Mouse (Mus musculus) lung, embryonic 16.5 days (tissue): ENCODE measurements around the gene Trit1. TPM values are rescaled to one million over a fixed set of nuclear protein-coding genes. Genes with fewer than 3 reads are reported as not detected.

ENCODE experiments used
- ATAC-seq: fragments of 200-750 bp; cut with Nextera tagmentation; 2 replicates; pipeline ENCODE4 v1.8.0; 2017; ENCODE audit warnings: low read depth, mild to moderate bottlenecking, moderate library complexity
- H3K27ac ChIP-seq: fragments of 300-500 bp; sonication (generic); 2 replicates; pipeline ENCODE4 v1.5.1; 2014; ENCODE audit warnings: mild to moderate bottlenecking, control low read depth, low read length
- H3K27me3 ChIP-seq: fragments of 300-500 bp; sonication (generic); 2 replicates; pipeline ENCODE4 v1.6.1; 2014; ENCODE audit warnings: low read depth, low read length, mixed read lengths; ENCODE audit not compliant: control insufficient read depth, insufficient read depth
- H3K36me3 ChIP-seq: fragments of 300-500 bp; sonication (generic); 2 replicates; pipeline ENCODE4 v1.6.1; 2014; ENCODE audit warnings: low read length; ENCODE audit not compliant: control insufficient read depth, insufficient read depth
- H3K4me1 ChIP-seq: fragments of 300-500 bp; sonication (generic); replicated peaks from 2 replicates; pipeline ENCODE4 v1.6.1; 2014; ENCODE audit warnings: low read length, mixed read lengths; ENCODE audit not compliant: control insufficient read depth, insufficient read depth
- H3K4me2 ChIP-seq: fragments of 300-500 bp; sonication (generic); 2 replicates; pipeline ENCODE4 v1.6.1; 2014; ENCODE audit warnings: low read depth, low read length, control low read depth
- H3K4me3 ChIP-seq: fragments of 300-500 bp; sonication (generic); 2 replicates; pipeline ENCODE4 v1.5.1; 2014; ENCODE audit warnings: mild to moderate bottlenecking, low read length, control low read depth
- H3K9ac ChIP-seq: fragments of 300-500 bp; sonication (generic); 2 replicates; pipeline ENCODE4 v1.6.1; 2014; ENCODE audit warnings: low read length, control low read depth
- H3K9me3 ChIP-seq: fragments of 300-500 bp; sonication (generic); 2 replicates; pipeline ENCODE4 v1.6.1; 2016; ENCODE audit warnings: low read length; ENCODE audit not compliant: control insufficient read depth
- whole genome bisulfite sequencing: fragments of 180-500 bp; shearing (Covaris S2); extraction: QIAGEN DNeasy Blood & Tissue Kit; methylation state at CpG from one replicate; pipeline ENCODE4 v1.1.7; 2014; 5-methylcytosine and 5-hydroxymethylcytosine counted together
- polyA plus RNA-seq: library from polyadenylated mRNA; unstranded; fragments of >200 nt; fragmentation: Nextera tagmentation; extraction: Ambion mirVana; gene quantifications from 2 replicates; pipeline ENCODE4 v1.2.1, GENCODE M21; 2015

Gene Trit1
- polyA plus RNA-seq, 1 experiment from 2014 or later: 17.4 TPM

DNA sequence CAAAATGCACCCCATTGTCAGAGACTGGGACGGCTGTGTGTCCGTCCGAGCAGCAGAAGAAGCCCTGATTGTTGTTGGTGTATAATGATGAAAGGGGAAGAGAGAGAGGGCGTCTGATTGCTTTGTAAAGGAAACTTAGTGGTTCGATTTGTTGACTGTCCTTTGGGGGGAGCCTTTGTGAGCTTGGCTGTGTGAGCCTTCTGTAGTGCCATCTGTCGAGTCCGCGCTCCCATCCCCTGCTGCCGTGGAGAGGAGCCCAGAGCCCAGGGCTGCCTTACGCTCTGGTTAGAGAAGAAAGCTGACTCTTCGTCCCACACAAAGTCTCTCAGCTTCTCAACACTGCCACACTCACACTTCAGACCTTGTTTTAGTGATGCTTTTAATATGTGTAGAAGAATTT is 36.8 kb downstream of the Trit1 start:
- Histone ChIP-seq H3K4me3 (no peak overlapping the region), H3K27ac (no peak overlapping the region), H3K4me2 (no peak overlapping the region), H3K36me3 (peaks cover 25% of the 10 kb centered on the region), H3K4me1 (peaks cover 20% of the 10 kb centered on the region), H3K9me3 (no peaks in the 10 kb centered on the region), H3K9ac (no peak overlapping the region), H3K27me3 (no peaks in the 10 kb centered on the region)
- WGBS: 82% methylated on average over 11 of the region's 11 CpGs
- ATAC-seq: no peak

DNA sequence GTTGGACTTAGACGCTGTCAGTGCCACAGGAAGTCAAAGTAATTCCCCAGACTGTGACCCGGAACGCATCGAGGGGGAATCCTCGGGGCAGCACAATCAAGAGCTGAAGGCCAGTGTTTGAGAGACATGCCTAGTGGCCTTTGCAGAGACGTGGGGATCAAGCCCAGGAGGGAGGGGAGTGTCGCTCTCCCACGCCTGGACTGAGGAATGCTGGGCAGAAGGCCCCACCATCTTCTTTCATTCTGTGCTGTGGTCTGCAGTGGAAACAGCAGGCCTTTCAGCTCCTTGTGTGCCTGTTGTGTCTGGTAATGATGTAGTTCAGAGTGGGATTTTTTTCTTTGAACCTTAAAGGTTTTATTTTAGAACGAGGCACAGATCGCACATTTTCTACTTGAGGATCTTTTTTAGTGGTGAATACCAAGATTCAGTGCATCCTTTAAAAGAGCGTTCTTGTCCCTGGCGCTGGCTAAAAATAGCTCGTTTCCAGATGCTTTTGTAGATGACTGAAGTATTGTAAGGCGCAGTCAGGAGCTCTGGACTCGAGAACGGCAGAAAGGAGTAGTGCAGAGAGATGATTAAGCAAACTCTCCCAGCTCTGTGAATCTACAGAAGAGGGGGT is 37.9 kb downstream of the Trit1 start:
- H3K36me3 ChIP-seq: peaks cover 25% of the 10 kb centered on the region
- H3K9ac ChIP-seq: no peak overlapping the region
- no peak overlapping the region for H3K4me2 ChIP-seq
- H3K4me1 ChIP-seq: peaks cover 20% of the 10 kb centered on the region
- H3K27me3 ChIP-seq: no peaks in the 10 kb centered on the region
- H3K9me3 ChIP-seq: no peaks in the 10 kb centered on the region
- 79% methylated on average over 16 of the region's 16 CpGs for WGBS
- H3K27ac ChIP-seq: no peak overlapping the region
- H3K4me3 ChIP-seq: no peak overlapping the region
- ATAC-seq: no peak

DNA sequence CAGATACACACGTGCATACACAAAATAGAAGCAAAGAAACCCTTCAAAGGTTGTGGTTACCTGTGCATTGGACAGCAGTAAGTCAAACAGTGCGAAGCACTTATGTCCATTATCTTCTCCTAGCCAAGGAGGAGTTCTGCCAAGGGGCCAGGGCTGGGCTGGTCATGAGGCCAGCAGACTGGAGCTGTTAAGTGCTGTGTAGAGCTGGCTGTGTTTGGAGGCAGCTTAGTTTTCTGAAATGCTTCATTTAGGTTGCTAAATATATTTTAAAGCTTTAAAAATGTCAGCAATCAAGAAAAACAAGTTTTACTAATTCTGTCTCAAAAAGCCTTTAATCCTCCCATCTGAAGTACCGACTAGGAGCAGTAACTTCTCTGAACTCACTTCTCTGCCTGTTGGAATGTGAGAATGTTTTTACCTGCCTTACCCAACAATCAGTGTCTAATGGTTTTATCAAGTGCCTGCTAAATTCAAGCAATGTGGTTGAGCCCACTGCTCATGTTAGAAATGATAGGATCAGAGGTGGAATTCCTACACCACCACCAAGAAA is 40.2 kb downstream of the Trit1 start:
- no peak overlapping the region for H3K4me2 ChIP-seq
- no peak overlapping the region for H3K9ac ChIP-seq
- H3K9me3 ChIP-seq: no peaks in the 10 kb centered on the region
- H3K4me1 ChIP-seq: peaks cover 2% of the 10 kb centered on the region; the same call in 1 of the 2 replicates
- peak; percentile 42; the same call in 1 of the 2 replicates for ATAC-seq
- no peak overlapping the region for H3K4me3 ChIP-seq
- WGBS: 60% methylated on average over 3 of the region's 3 CpGs
- peak overlapping the region; percentile 15; the same call in 1 of the 2 replicates for H3K27ac ChIP-seq
- H3K27me3 ChIP-seq: no peaks in the 10 kb centered on the region
- H3K36me3 ChIP-seq: peaks cover 25% of the 10 kb centered on the region

DNA sequence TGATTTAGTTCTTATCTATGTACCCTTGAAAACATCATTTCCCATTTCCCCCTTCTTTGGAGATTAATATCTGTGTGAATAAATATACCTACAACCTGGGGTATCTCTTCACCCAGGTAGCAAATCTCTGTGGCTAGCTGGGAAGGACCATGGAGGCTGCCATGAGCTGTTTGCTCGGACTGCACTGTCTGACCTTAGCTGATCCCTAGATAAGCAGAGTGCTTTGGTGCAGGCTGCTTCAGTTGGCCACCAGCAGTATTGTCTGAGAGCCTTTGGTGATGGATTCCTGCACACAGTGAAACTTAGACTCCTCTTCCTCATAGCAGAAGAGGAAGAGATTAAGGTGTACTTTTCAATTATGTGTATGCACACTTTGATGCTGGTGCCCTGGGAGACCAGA is 41.6 kb downstream of the Trit1 start:
- Histone ChIP-seq H3K4me3 (no peak overlapping the region), H3K27ac (no peak overlapping the region), H3K9me3 (no peaks in the 10 kb centered on the region), H3K9ac (no peak overlapping the region), H3K4me2 (no peak overlapping the region), H3K27me3 (no peaks in the 10 kb centered on the region), H3K4me1 (no peaks in the 10 kb centered on the region), H3K36me3 (peaks cover 20% of the 10 kb centered on the region)
- 30% methylated on average over 1 of the region's 1 CpGs for WGBS
- no peak for ATAC-seq

DNA sequence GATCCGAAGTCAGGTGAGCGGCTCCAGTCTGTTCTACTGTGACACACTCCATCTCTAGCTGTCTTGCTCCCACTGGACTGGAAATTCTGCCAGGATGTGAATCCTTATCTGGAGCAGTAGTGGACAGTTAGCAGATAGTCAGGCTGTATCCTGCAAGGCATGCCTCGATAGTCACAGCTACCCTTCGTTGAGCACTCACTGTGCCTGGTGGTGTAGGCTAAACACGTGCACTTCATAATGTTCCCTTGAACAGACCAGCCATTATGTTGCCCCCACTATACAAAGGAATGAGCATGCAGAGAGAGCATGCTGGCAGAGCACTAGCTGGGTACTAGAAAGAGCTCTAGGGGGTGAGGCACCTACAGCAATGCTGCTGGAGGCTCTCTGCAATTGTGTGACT is 45.3 kb downstream of the Trit1 start:
- no peaks in the 10 kb centered on the region for H3K36me3 ChIP-seq
- no peak for ATAC-seq
- no peak overlapping the region for H3K9ac ChIP-seq
- no peak overlapping the region for H3K4me2 ChIP-seq
- no peaks in the 10 kb centered on the region for H3K4me1 ChIP-seq
- WGBS: 63% methylated on average over 5 of the region's 5 CpGs
- no peak overlapping the region for H3K27ac ChIP-seq
- no peaks in the 10 kb centered on the region for H3K9me3 ChIP-seq
- no peak overlapping the region for H3K4me3 ChIP-seq
- no peaks in the 10 kb centered on the region for H3K27me3 ChIP-seq

DNA sequence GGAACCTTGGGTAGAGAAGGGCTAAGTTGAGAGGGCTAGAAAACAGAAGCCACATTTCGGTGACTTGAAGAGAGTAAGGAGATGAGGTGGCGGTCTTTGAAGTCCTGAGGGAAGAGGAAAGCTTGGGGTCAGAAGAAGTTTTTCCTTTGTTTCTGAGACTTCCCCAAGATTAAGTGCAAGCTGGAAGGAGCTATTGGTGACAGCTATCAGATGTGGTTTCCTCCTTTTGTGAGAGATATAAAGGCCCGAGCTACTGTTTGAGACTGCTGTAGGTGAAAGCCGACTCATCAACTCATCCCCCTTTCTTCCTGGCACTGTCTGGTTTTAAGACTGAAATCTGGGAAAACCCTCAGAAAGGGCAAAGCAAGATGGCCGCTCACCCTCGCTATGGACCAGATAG is 52.2 kb downstream of the Trit1 start:
- no peak for ATAC-seq
- WGBS: 77% methylated on average over 6 of the region's 6 CpGs
- H3K36me3 ChIP-seq: no peaks in the 10 kb centered on the region

DNA sequence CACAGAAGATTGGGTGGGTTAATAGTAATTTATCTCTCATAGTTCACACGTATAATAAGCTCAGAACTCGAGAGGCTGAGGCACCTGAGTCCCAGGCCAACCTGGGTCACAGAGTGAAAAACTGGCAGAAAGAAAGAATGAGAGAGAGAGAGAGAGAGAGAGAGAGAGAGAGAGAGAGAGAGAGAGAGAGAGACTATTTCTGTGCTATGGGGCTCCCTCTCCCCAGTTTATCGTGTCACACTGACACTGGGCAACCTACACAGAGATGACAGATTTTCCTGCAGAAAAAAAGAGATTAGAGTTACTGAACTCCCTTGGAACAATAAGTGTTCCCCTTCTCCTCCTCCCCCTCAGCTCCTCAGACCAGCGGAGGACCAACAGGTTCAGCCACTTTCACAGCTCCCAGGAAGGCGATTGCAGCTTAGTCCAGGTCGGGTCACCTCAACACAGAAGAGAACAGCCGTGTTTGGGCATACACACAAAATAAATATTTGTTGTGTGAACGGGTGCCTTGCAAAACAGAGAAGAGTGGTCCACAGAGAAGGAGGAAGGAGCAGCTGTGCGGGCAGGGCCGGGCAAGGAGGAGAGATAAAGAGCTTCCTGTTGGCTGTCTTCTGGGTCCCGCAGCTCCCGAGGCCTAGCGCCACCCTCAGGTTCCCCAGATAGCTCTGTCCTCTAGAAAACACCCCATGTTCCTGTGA is 55.0 kb downstream of the Trit1 start:
- H3K9ac ChIP-seq: no peak overlapping the region
- no peaks in the 10 kb centered on the region; the same call in 1 of the 2 replicates for H3K4me1 ChIP-seq
- no peak overlapping the region for H3K4me3 ChIP-seq
- ATAC-seq: peak; percentile 92
- no peaks in the 10 kb centered on the region for H3K9me3 ChIP-seq
- peak overlapping the region; percentile 44 for H3K4me2 ChIP-seq
- WGBS: 3% methylated on average over 13 of the region's 13 CpGs
- peak overlapping the region; percentile 29 for H3K27ac ChIP-seq
- no peaks in the 10 kb centered on the region for H3K36me3 ChIP-seq
- no peaks in the 10 kb centered on the region for H3K27me3 ChIP-seq

More for the DNA sequence above, 52.2 kb downstream of the Trit1 start:
- Histone ChIP-seq H3K27ac (no peak overlapping the region), H3K4me3 (no peak overlapping the region), H3K27me3 (no peaks in the 10 kb centered on the region), H3K9ac (no peak overlapping the region), H3K4me1 (no peaks in the 10 kb centered on the region; the same call in 1 of the 2 replicates), H3K9me3 (no peaks in the 10 kb centered on the region), H3K4me2 (no peak overlapping the region)

DNA sequence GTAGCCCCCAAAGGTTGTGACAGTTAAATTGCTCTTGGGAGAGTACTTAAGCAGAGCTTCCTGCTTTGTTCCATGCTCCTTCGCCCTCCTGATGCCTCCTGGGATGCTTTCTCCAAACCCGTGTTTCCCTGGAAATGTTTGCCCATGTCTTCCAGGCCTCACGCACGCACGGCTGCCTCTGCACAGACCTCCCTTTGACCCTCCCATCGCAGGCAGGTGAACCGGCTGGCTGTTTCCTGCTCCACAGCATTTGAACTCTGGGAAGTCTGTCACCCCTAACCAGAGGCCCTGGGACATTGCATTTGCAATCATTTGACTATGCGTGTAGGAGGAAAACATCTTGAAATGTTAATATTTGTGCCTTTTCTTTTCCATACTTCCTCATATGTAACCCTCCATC is 60.5 kb downstream of the Trit1 start:
- ATAC-seq: no peak
- Histone ChIP-seq H3K9ac (no peak overlapping the region), H3K36me3 (no peaks in the 10 kb centered on the region), H3K4me1 (no peaks in the 10 kb centered on the region), H3K4me2 (no peak overlapping the region), H3K27ac (no peak overlapping the region), H3K27me3 (no peaks in the 10 kb centered on the region; the same call in 1 of the 2 replicates), H3K9me3 (no peaks in the 10 kb centered on the region), H3K4me3 (no peak overlapping the region)
- WGBS: 53% methylated on average over 8 of the region's 8 CpGs

DNA sequence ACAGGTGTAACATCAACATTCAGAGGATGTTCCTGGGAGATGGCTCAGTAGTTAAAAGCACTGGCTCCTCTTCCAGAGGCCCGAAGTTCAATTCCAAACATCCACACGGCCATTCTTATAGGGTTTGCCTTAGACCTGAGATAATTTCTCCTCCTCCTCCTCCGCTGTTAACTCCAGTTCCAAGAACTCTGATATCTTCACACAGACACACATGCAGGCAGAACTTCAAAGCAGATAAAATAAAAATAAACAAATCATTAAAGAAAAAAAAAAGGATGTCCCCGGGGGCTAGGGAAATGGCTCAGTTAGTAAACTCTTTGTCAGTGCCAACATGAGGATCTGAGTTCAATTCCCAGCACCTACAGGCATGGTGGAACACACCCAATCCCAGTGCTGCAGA is 61.8 kb downstream of the Trit1 start:
- 52% methylated on average over 4 of the region's 4 CpGs for WGBS
- Histone ChIP-seq H3K4me3 (no peak overlapping the region), H3K4me2 (no peak overlapping the region), H3K4me1 (no peaks in the 10 kb centered on the region), H3K9ac (no peak overlapping the region), H3K36me3 (no peaks in the 10 kb centered on the region), H3K27ac (no peak overlapping the region), H3K27me3 (no peaks in the 10 kb centered on the region; the same call in 1 of the 2 replicates), H3K9me3 (no peaks in the 10 kb centered on the region)
- no peak for ATAC-seq
